Mouse (Mus musculus) lung, embryonic 14.5 days (tissue): Measurements from ENCODE around the gene Atp11c. TPM values are rescaled to one million over a fixed set of nuclear protein-coding genes. Genes with fewer than 3 reads are reported as not detected.

Experiments
- ATAC-seq: fragments of 200-750 bp; cut with Nextera tagmentation; 2 replicates; pipeline ENCODE4 v1.8.0; 2017; ENCODE audit warnings: mild to moderate bottlenecking, moderate TSS enrichment, moderate library complexity; ENCODE audit not compliant: insufficient read depth
- DNase-seq: peaks from one replicate; pipeline ENCODE4 v3.0.0-alpha.2; 2015
- H3K27ac ChIP-seq: fragments of 300-500 bp; sonication (generic); 2 replicates; pipeline ENCODE4 v1.5.1; 2014; ENCODE audit warnings: low read depth, mild to moderate bottlenecking, moderate library complexity
- H3K27me3 ChIP-seq: fragments of 300-500 bp; sonication (generic); 2 replicates; pipeline ENCODE4 v1.6.1; 2014; ENCODE audit warnings: low read length, control low read depth; ENCODE audit not compliant: insufficient read depth
- H3K36me3 ChIP-seq: fragments of 300-500 bp; sonication (generic); 2 replicates; pipeline ENCODE4 v1.6.1; 2014; ENCODE audit warnings: control low read depth; ENCODE audit not compliant: insufficient read depth
- H3K4me1 ChIP-seq: fragments of 300-500 bp; sonication (generic); 2 replicates; pipeline ENCODE4 v1.6.1; 2014; ENCODE audit warnings: antibody characterized with exemption, control low read depth; ENCODE audit not compliant: insufficient read depth
- H3K4me2 ChIP-seq: fragments of 300-500 bp; sonication (generic); 2 replicates; pipeline ENCODE4 v1.6.1; 2014; ENCODE audit warnings: mild to moderate bottlenecking
- H3K4me3 ChIP-seq: fragments of 300-500 bp; sonication (generic); 2 replicates; pipeline ENCODE4 v1.5.1; 2014; ENCODE audit warnings: low read depth, low read length
- H3K9ac ChIP-seq: fragments of 300-500 bp; sonication (generic); 2 replicates; pipeline ENCODE4 v1.6.1; 2014
- H3K9me3 ChIP-seq: fragments of 300-500 bp; sonication (generic); 2 replicates; pipeline ENCODE4 v1.6.1; 2016; ENCODE audit warnings: low read depth, low read length, control low read depth
- CTCF ChIP-seq: IDR thresholded peaks from 2 replicates; pipeline ENCODE4 v1.5.1; 2016; ENCODE audit warnings: antibody characterized with exemption, low read depth
- WGBS: fragments of 180-500 bp; shearing (Covaris S2); extraction: QIAGEN DNeasy Blood & Tissue Kit; methylation state at CpG from one replicate; pipeline ENCODE4 v1.1.7; 2014; 5-methylcytosine and 5-hydroxymethylcytosine counted together
- polyA plus RNA-seq: library from polyadenylated mRNA; unstranded; fragments of >200 nt; fragmentation: Nextera tagmentation; extraction: Ambion mirVana; gene quantifications from 2 replicates; pipeline ENCODE4 v1.2.1, GENCODE M21; 2014

Atp11c gene
- polyA plus RNA-seq, 1 experiment from 2014 or later: 12.9 TPM

- 44% methylated on average over 3 of the region's 3 CpGs for WGBS
- no peak overlapping the region for H3K4me3 ChIP-seq
- no peaks in the 10 kb centered on the region for H3K9me3 ChIP-seq
- no peaks in the 10 kb centered on the region for H3K4me1 ChIP-seq
- no peak overlapping the region for H3K9ac ChIP-seq
- no peak for DNase-seq
- no peaks in the 10 kb centered on the region for H3K36me3 ChIP-seq
- no peak for TF ChIP-seq CTCF
- no peak for ATAC-seq
- H3K27ac ChIP-seq: no peak overlapping the region
- H3K4me2 ChIP-seq: no peak overlapping the region
- H3K27me3 ChIP-seq: peaks cover 6% of the 10 kb centered on the region; the same call in 1 of the 2 replicates
These were observed 46.6 kb downstream of the Atp11c start for GRCm38 (mm10) chrX:60545906-60546305.

GRCm38 (mm10) chrX:60545444-60545843 lies 47.1 kb downstream of the Atp11c start:
- DNase-seq (no peak), ATAC-seq (no peak)
- Histone ChIP-seq H3K9ac (no peak overlapping the region), H3K4me3 (no peak overlapping the region), H3K27ac (no peak overlapping the region), H3K9me3 (no peaks in the 10 kb centered on the region), H3K4me1 (no peaks in the 10 kb centered on the region), H3K36me3 (no peaks in the 10 kb centered on the region), H3K4me2 (no peak overlapping the region), H3K27me3 (peaks cover 6% of the 10 kb centered on the region; the same call in 1 of the 2 replicates)
- TF ChIP-seq CTCF: no peak
- 54% methylated on average over 1 of the region's 1 CpGs for WGBS

DNA sequence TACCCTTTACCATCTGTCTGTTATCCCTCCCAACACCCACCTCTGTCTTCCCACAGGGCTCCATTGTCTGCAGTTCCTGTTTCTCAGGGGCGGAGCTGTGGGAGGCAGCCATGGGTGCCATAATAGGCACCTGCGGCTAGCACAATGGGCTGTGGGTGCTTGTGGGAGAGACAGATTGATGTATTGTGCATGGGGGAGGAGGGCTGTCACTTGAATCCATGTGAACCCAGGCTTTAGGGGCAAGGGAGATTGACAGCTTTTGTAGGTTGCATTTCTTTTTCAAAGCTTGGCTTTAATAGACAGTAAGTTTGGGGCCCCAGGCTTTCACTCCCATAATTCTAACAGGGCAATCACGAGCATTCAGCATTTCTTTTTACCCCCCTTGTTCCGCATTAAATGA lies 48.4 kb downstream of the Atp11c start:
- Histone ChIP-seq H3K4me2 (no peak overlapping the region), H3K4me1 (no peaks in the 10 kb centered on the region), H3K4me3 (no peak overlapping the region), H3K27me3 (peaks cover 6% of the 10 kb centered on the region; the same call in 1 of the 2 replicates), H3K9me3 (no peaks in the 10 kb centered on the region), H3K27ac (no peak overlapping the region), H3K36me3 (no peaks in the 10 kb centered on the region), H3K9ac (no peak overlapping the region)
- ATAC-seq (no peak), DNase-seq (no peak)
- TF ChIP-seq CTCF: no peak
- WGBS: 52% methylated on average over 4 of the region's 4 CpGs

DNA sequence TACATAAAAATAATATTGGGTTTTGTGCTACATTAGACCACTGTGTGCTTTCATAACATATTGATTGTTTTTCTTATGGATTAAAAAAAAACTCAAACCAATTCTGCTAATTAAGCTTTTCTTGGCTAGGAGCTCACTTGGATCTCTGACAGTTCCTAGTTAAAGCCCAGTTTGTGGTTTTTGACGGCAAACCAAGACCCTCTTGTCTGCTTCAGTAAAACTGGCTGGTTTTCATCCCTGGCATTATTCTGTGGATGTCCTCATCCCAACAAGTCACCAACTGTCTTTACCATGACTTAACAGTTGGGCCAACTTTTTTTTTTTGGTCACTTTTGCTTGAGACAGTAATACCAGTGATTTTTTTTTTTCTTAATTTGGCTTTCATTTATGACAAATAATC lies 49.6 kb downstream of the Atp11c start:
- no peak overlapping the region for H3K4me3 ChIP-seq
- ATAC-seq: no peak
- no peak for TF ChIP-seq CTCF

DNA sequence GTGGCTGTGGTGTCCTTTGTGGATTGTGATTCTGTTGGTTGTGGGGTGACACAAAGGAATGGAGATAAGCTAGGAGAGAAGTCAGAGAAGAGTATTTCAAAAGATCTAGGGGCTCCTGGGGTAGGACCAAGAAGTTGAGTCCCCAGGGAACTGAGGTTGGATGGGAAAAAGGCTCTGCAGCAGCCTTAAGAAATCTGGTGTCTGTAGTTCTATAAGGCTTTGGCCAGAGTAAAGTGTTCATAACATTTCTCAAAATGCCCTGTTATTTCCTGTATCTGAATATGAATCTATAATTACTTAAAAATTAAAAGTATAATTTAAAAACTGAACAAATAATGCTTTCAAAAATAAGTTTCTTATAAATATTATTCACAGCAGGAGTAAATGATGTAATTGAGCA lies 53.3 kb downstream of the Atp11c start, which contains the start of gene Gm7073:
Gene Gm7073 (minus strand): TSS at position 101 of the 400 bp plus-strand sequence.
- TF ChIP-seq CTCF: no peak
- Histone ChIP-seq H3K4me2 (no peak within 1 kb of the TSS), H3K36me3 (no peaks in the 10 kb centered on the region), H3K27ac (no peak within 1 kb of the TSS), H3K4me3 (no peak within 1 kb of the TSS), H3K9ac (no peak within 1 kb of the TSS), H3K4me1 (no peaks in the 10 kb centered on the region), H3K27me3 (no peaks in the 10 kb centered on the region), H3K9me3 (no peaks in the 10 kb centered on the region)
- ATAC-seq (no peak), DNase-seq (no peak)

More for the DNA sequence above, 49.6 kb downstream of the Atp11c start:
- WGBS: 71% methylated on average over 1 of the region's 1 CpGs
- Histone ChIP-seq H3K4me1 (no peaks in the 10 kb centered on the region), H3K27ac (no peak overlapping the region), H3K9ac (no peak overlapping the region), H3K36me3 (no peaks in the 10 kb centered on the region), H3K27me3 (no peaks in the 10 kb centered on the region), H3K9me3 (no peaks in the 10 kb centered on the region), H3K4me2 (no peak overlapping the region)
- no peak for DNase-seq

- DNase-seq (peak; percentile 23), ATAC-seq (no peak)
- Histone ChIP-seq H3K27ac (no peak overlapping the region), H3K36me3 (no peaks in the 10 kb centered on the region), H3K9ac (no peak overlapping the region), H3K9me3 (no peaks in the 10 kb centered on the region), H3K4me2 (no peak overlapping the region), H3K27me3 (no peaks in the 10 kb centered on the region), H3K4me1 (no peaks in the 10 kb centered on the region), H3K4me3 (no peak overlapping the region)
- peak; percentile 56 for TF ChIP-seq CTCF
These were observed 88.5 kb downstream of the Atp11c start for GRCm38 (mm10) chrX:60503995-60504394.

DNA sequence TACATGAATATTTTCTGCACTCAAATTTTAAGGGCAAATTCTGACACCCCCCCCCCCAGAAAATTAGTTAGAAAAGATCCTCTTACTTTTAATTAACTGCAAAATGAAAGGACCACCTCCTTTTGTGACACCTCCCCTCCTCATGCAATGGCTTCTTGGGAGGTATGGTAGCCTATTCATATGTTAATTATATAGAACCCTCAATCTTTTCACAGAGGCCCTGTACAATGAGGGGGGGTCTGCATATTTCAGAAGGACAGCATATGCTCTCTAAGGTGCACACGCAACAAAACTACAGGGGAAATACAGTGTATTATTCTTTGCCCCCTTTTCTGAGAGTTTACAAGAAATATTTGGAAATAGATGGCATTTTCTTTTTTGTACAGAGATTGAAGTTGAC lies 94.7 kb downstream of the Atp11c start:
- Histone ChIP-seq H3K4me2 (no peak overlapping the region), H3K27me3 (no peaks in the 10 kb centered on the region), H3K36me3 (no peaks in the 10 kb centered on the region), H3K4me3 (no peak overlapping the region), H3K4me1 (no peaks in the 10 kb centered on the region), H3K9me3 (no peaks in the 10 kb centered on the region), H3K9ac (no peak overlapping the region), H3K27ac (no peak overlapping the region)
- WGBS: 76% methylated on average over 1 of the region's 1 CpGs
- ATAC-seq (no peak), DNase-seq (no peak)
- no peak for TF ChIP-seq CTCF

GRCm38 (mm10) chrX:60495308-60495707 lies 97.2 kb downstream of the Atp11c start:
- Histone ChIP-seq H3K4me2 (no peak overlapping the region), H3K9me3 (no peaks in the 10 kb centered on the region), H3K36me3 (no peaks in the 10 kb centered on the region), H3K4me1 (no peaks in the 10 kb centered on the region), H3K9ac (no peak overlapping the region), H3K27me3 (no peaks in the 10 kb centered on the region), H3K27ac (no peak overlapping the region), H3K4me3 (no peak overlapping the region)
- ATAC-seq (no peak), DNase-seq (peak; percentile 13)
- peak; percentile 17; the same call in 1 of the 2 replicates for TF ChIP-seq CTCF
